Mouse (Mus musculus): ENCODE measurements at regions not wholly inside any gene's neighbourhood (a gene's known extent, or its start where the extent isn't known, plus 50 kb on each side); places are given as distances from the start of the nearest gene placed in this dataset.

- DNase-seq = peak; percentile 5
These were observed 1048.1 kb upstream of the Tmprss15 start for GRCm38 (mm10) chr16:80138963-80139362.

DNA sequence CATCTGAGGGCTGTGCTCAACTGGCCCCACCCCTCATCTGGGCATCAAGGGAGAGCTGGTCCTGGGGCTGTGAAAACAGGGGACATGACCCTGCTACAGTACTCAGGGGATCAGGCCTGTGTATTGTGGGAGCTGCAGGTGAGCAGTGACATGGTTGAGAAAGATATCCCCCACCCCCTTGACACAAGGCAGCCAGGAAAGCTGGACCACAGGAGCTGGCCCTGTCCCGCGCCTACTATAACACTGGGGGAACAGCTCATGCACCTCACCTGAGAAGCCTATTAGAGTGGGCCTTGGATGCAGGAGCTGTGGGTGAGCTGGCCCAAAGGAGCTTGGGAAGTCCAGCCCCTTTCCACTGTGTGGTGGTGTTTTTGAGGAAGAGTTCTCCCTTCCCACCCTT is 1047.3 kb upstream of the Tmprss15 start:
- no peak for DNase-seq
